Mouse (Mus musculus) mesoderm, embryonic 11.5 days (tissue): ENCODE measurements at regions not wholly inside any gene's neighbourhood (a gene's known extent, or its start where the extent isn't known, plus 50 kb on each side); places are given as distances from the start of the nearest gene placed in this dataset.
A peak's percentile ranks its signal among the peaks of the same experiment; 100 is the strongest.

Experiments used
- DNase-seq: peaks from one replicate; pipeline ENCODE4 v3.0.0-alpha.2; 2012; ENCODE audit warnings: low read depth, low spot score

- DNase-seq, result peak; percentile 2
Observed at GRCm38 (mm10) chr15:61009509-61009908, 86.7 kb upstream of the A1bg start.

- DNase-seq, result no peak
Observed at GRCm38 (mm10) chr15:61007461-61008059, 84.7 kb upstream of the A1bg start.

- DNase-seq, result no peak
Observed at GRCm38 (mm10) chr15:61006608-61007007, 83.8 kb upstream of the A1bg start.

GRCm38 (mm10) chr15:60993971-60994690 is 71.3 kb upstream of the A1bg start:
- no peak for DNase-seq

- DNase-seq, result no peak
Observed at GRCm38 (mm10) chr15:60993394-60993793, 70.6 kb upstream of the A1bg start.

- no peak for DNase-seq
Observed at GRCm38 (mm10) chr15:60982576-60982975, 59.8 kb upstream of the A1bg start.
